In the genomic region with DNA sequence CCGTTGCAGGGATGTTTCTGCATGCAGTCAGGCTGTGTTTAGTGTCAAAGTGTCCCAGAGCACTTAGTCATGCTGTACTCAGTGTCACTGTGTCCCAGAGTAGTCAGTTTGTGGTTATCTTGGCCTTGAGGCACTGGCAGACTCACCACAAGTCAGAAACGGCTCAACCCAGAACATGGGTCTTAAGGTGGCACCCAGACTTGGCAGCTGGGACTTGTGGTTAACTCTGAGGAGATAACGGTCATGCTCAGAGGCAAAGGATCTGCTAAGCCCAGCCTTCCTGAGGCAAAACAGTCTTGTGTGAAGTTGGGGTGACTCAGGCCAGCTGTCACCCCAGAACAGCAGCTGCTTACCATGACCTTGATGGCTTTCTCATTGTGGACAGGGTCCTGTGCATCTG, we compare ENCODE assay signal across 13 mouse cellular contexts. TPM values are rescaled to one million over a fixed set of nuclear protein-coding genes. Genes with fewer than 3 reads are reported as not detected.
A peak's percentile ranks its signal among the peaks of the same experiment; 100 is the strongest.
DNase-seq lines count a peak whose midpoint lies in the region; ATAC-seq lines count a peak whose summit lies in the region.
"Had no signal": no experiment of that assay in that cellular context is flagged by ENCODE, and none has a peak within 500 bp of the region (broad histone marks: within the 10 kb centered on the region; RNA-seq: fewer than 3 reads in every experiment).

No protein-coding gene starts in this region.

- no peaks in the 10 kb centered on the region for H3K9me3 ChIP-seq in liver, embryonic 16.5 days (replicated peaks; ENCODE audit: control insufficient read depth, low read length)
- H3K9me3 ChIP-seq in hindbrain, embryonic 16.5 days (ENCODE audit: control insufficient read depth, low read length) = no peaks in the 10 kb centered on the region
- H3K9me3 ChIP-seq: midbrain, embryonic 13.5 days had no signal

- DNase-seq in testis, postnatal 10 days (ENCODE audit: low spot score) = peak; percentile 30
- no peak for DNase-seq in testis, postnatal 14 days (ENCODE audit: low spot score)
- DNase-seq in adrenal gland, postnatal 14 days = peak; percentile 58
- peak; percentile 55 to 70 for DNase-seq in thymus, postnatal 36 days
- no peak for DNase-seq in frontal cortex, postnatal 14 days (ENCODE audit: low spot score in 2 of 2)
- no peak for DNase-seq in right cerebral cortex, postnatal 25 days
- DNase-seq: cerebellum, adult 8-10 months; kidney, adult 2 months had no signal

- 10% methylated on average over 3 of the region's 3 CpGs for WGBS in liver, embryonic 16.5 days (ENCODE audit: insufficient replicate concordance)
- 70% methylated on average over 3 of the region's 3 CpGs for WGBS in hindbrain, embryonic 16.5 days

- H3K27ac ChIP-seq in liver, embryonic 16.5 days (ENCODE audit: low read length) = no peak overlapping the region; the same call in 1 of the 2 replicates
- H3K27ac ChIP-seq in hindbrain, embryonic 16.5 days (ENCODE audit: low read depth, low read length) = no peak overlapping the region
- H3K27ac ChIP-seq: heart, adult 2 months; limb, embryonic 13.5 days; midbrain, embryonic 13.5 days had no signal

- H3K4me1 ChIP-seq in liver, embryonic 16.5 days (ENCODE audit: control insufficient read depth, low read depth, low read length) = peaks cover 9% of the 10 kb centered on the region
- no peaks in the 10 kb centered on the region for H3K4me1 ChIP-seq in hindbrain, embryonic 16.5 days (ENCODE audit: control insufficient read depth, insufficient read depth, low read depth, low read length)

- H3K4me2 ChIP-seq in liver, embryonic 16.5 days (ENCODE audit: low read depth, low read length) = no peak overlapping the region
- H3K4me2 ChIP-seq in hindbrain, embryonic 16.5 days (ENCODE audit: low read length) = no peak overlapping the region
- H3K4me2 ChIP-seq: limb, embryonic 13.5 days; midbrain, embryonic 13.5 days had no signal

- no peak overlapping the region for H3K4me3 ChIP-seq in liver, embryonic 16.5 days (ENCODE audit: low read depth, low read length)
- H3K4me3 ChIP-seq in hindbrain, embryonic 16.5 days (ENCODE audit: low read length) = no peak overlapping the region
- H3K4me3 ChIP-seq: heart, adult 2 months; limb, embryonic 13.5 days; midbrain, embryonic 13.5 days had no signal

- no peaks in the 10 kb centered on the region; the same call in 1 of the 2 replicates for H3K27me3 ChIP-seq in liver, embryonic 16.5 days (ENCODE audit: control insufficient read depth, insufficient read depth, low read depth, low read length)
- H3K27me3 ChIP-seq in hindbrain, embryonic 16.5 days (replicated peaks; ENCODE audit: control insufficient read depth, insufficient read depth, low read length) = peaks cover 28% of the 10 kb centered on the region

- H3K9ac ChIP-seq in liver, embryonic 16.5 days (ENCODE audit: low read depth, low read length) = no peak overlapping the region
- no peak overlapping the region for H3K9ac ChIP-seq in hindbrain, embryonic 16.5 days (ENCODE audit: low read depth, low read length)
- H3K9ac ChIP-seq: limb, embryonic 13.5 days; midbrain, embryonic 13.5 days had no signal

- peak; percentile 79 for ATAC-seq in liver, embryonic 16.5 days (ENCODE audit: low read depth)
- no peak for ATAC-seq in hindbrain, embryonic 16.5 days
- ATAC-seq: midbrain, embryonic 13.5 days had no signal

- no peaks in the 10 kb centered on the region for H3K36me3 ChIP-seq in liver, embryonic 16.5 days (ENCODE audit: control insufficient read depth, insufficient read depth)
- no peaks in the 10 kb centered on the region for H3K36me3 ChIP-seq in hindbrain, embryonic 16.5 days (ENCODE audit: control insufficient read depth, insufficient read depth, low read length)
- H3K36me3 ChIP-seq: limb, embryonic 13.5 days; midbrain, embryonic 13.5 days had no signal

RNA-seq across cellular contexts. Expression of a gene that starts 7.3 kb away (rescaled TPM):
- total RNA-seq in adrenal gland, postnatal 14 days (2021) = 33.2 and 34.9 TPM in 2 replicates
- polyA plus RNA-seq in liver, embryonic 16.5 days (2015; fragmentation: Nextera tagmentation; extraction: Ambion mirVana) = 6.7 TPM in 2 replicates
- 2.9 and 3.2 TPM in 2 replicates for polyA plus RNA-seq in hindbrain, embryonic 16.5 days (2015; fragmentation: Nextera tagmentation; extraction: Ambion mirVana)

RNA-seq across cellular contexts. Expression of a gene that starts 13.1 kb away (rescaled TPM):
- 21.0 and 33.6 TPM in 2 replicates for total RNA-seq in adrenal gland, postnatal 14 days (2021)
- polyA plus RNA-seq in liver, embryonic 16.5 days (2015; fragmentation: Nextera tagmentation; extraction: Ambion mirVana) = 17.7 and 18.5 TPM in 2 replicates
- polyA plus RNA-seq in hindbrain, embryonic 16.5 days (2015; fragmentation: Nextera tagmentation; extraction: Ambion mirVana) = 3.0 and 4.1 TPM in 2 replicates

RNA-seq across cellular contexts. Expression of a gene that starts 23.0 kb away (rescaled TPM):
- total RNA-seq in adrenal gland, postnatal 14 days (2021) = 6.9 and 12.2 TPM in 2 replicates
- 9.6 and 9.7 TPM in 2 replicates for polyA plus RNA-seq in liver, embryonic 16.5 days (2015; fragmentation: Nextera tagmentation; extraction: Ambion mirVana)
- 1.8 and 2.2 TPM in 2 replicates for polyA plus RNA-seq in hindbrain, embryonic 16.5 days (2015; fragmentation: Nextera tagmentation; extraction: Ambion mirVana)

RNA-seq across cellular contexts. Expression of a gene that starts 23.2 kb away (rescaled TPM):
- 11.1 and 20.4 TPM in 2 replicates for total RNA-seq in adrenal gland, postnatal 14 days (2021)
- 3.8 and 4.2 TPM in 2 replicates for polyA plus RNA-seq in liver, embryonic 16.5 days (2015; fragmentation: Nextera tagmentation; extraction: Ambion mirVana)
- polyA plus RNA-seq in hindbrain, embryonic 16.5 days (2015; fragmentation: Nextera tagmentation; extraction: Ambion mirVana) = 4.6 and 6.1 TPM in 2 replicates

RNA-seq across cellular contexts. Expression of a gene that starts 28.1 kb away (rescaled TPM):
- total RNA-seq in adrenal gland, postnatal 14 days (2021) = 1.3 and 16.6 TPM in 2 replicates
- polyA plus RNA-seq in liver, embryonic 16.5 days (2015; fragmentation: Nextera tagmentation; extraction: Ambion mirVana) = 0.44 and 0.54 TPM in 2 replicates
- polyA plus RNA-seq in hindbrain, embryonic 16.5 days (2015; fragmentation: Nextera tagmentation; extraction: Ambion mirVana) = 0.16 and 0.33 TPM in 2 replicates
- polyA plus RNA-seq: limb, embryonic 13.5 days; midbrain, embryonic 13.5 days had no signal

Comparison
In these comparisons a context has a peak if more than half of its experiments do, and no peak if none do; other contexts are left out.
1. DNase-seq: peak in testis, postnatal 10 days (single experiment), adrenal gland, postnatal 14 days (single experiment) and thymus, postnatal 36 days (2 of 2); none in testis, postnatal 14 days (single experiment), frontal cortex, postnatal 14 days (0 of 2) and right cerebral cortex, postnatal 25 days (single experiment).